Mouse (Mus musculus) layer of hippocampus, postnatal 36 days (tissue): ENCODE data around the gene Hrk. TPM values are rescaled to one million over a fixed set of nuclear protein-coding genes. Genes with fewer than 3 reads are reported as not detected.
A peak's percentile ranks its signal among the peaks of the same experiment; 100 is the strongest.

Experiments used
- DNase-seq, 2 experiments: peaks; one replicate each; pipeline ENCODE4 v3.0.0; 2022
- total RNA-seq, 2 experiments: library from RNA; stranded (reverse); gene quantifications; 2 replicates each; pipeline ENCODE4 v1.2.3; 2021

Hrk gene
- total RNA-seq, result 10 to 100 TPM; 38.0 to 40.2 TPM

- DNase-seq, result no peak
Observed at GRCm38 (mm10) chr5:118164581-118164980, at the start of gene Hrk. TSS of gene Hrk (plus strand) at chr5:118164648.

- no peak for DNase-seq
Observed at GRCm38 (mm10) chr5:118118351-118118750, 46.1 kb upstream of the Hrk start.

- no peak for DNase-seq
Observed at GRCm38 (mm10) chr5:118118922-118119321, 45.5 kb upstream of the Hrk start.

- no peak for DNase-seq
Observed at GRCm38 (mm10) chr5:118120670-118121069, 43.8 kb upstream of the Hrk start.

GRCm38 (mm10) chr5:118121928-118122327, 42.5 kb upstream of the Hrk start:
- DNase-seq, result no peak

- DNase-seq, result no peak
Observed at GRCm38 (mm10) chr5:118123096-118123495, 41.4 kb upstream of the Hrk start.

- DNase-seq, result no peak
Observed at GRCm38 (mm10) chr5:118126671-118127070, 37.8 kb upstream of the Hrk start.

- no peak for DNase-seq
Observed at GRCm38 (mm10) chr5:118128208-118128607, 36.2 kb upstream of the Hrk start.

- no peak for DNase-seq
Observed at GRCm38 (mm10) chr5:118128651-118129050, 35.8 kb upstream of the Hrk start.

- DNase-seq, result no peak
Observed at GRCm38 (mm10) chr5:118136391-118136790, 28.1 kb upstream of the Hrk start.

- no peak for DNase-seq
Observed at GRCm38 (mm10) chr5:118139630-118140029, 24.8 kb upstream of the Hrk start.

- DNase-seq, result no peak
Observed at GRCm38 (mm10) chr5:118142471-118142870, 22.0 kb upstream of the Hrk start.

- DNase-seq, result no peak
Observed at GRCm38 (mm10) chr5:118143211-118144026, 21.0 kb upstream of the Hrk start.

- DNase-seq, result no peak
Observed at GRCm38 (mm10) chr5:118144327-118144726, 20.1 kb upstream of the Hrk start.

GRCm38 (mm10) chr5:118144770-118145169, 19.7 kb upstream of the Hrk start:
- no peak for DNase-seq

GRCm38 (mm10) chr5:118145458-118145857, 19.0 kb upstream of the Hrk start:
- no peak for DNase-seq

GRCm38 (mm10) chr5:118145999-118146679, 18.3 kb upstream of the Hrk start:
- DNase-seq, result no peak

GRCm38 (mm10) chr5:118147264-118147663, 17.2 kb upstream of the Hrk start:
- no peak for DNase-seq

- no peak for DNase-seq
Observed at GRCm38 (mm10) chr5:118149711-118150110, 14.7 kb upstream of the Hrk start.

- DNase-seq, result peak; percentile 80 to 83
Observed at GRCm38 (mm10) chr5:118154839-118155564, 9.4 kb upstream of the Hrk start, which contains the start of gene Fbxw8. TSS of gene Fbxw8 (minus strand) at chr5:118155464.

GRCm38 (mm10) chr5:118155565-118155947, 8.9 kb upstream of the Hrk start:
- no peak for DNase-seq

- DNase-seq, result no peak
Observed at GRCm38 (mm10) chr5:118156976-118157375, 7.5 kb upstream of the Hrk start.

- no peak for DNase-seq
Observed at GRCm38 (mm10) chr5:118160691-118161090, 3.8 kb upstream of the Hrk start.
